Mouse (Mus musculus) stomach, postnatal 0 days (tissue): ENCODE measurements around the gene Tanc1.

Source experiments
- CTCF ChIP-seq: IDR thresholded peaks from 2 replicates; pipeline ENCODE4 v1.5.1; 2016; ENCODE audit warnings: antibody characterized with exemption, low read depth, mild to moderate bottlenecking, moderate library complexity
- EP300 ChIP-seq: optimal IDR thresholded peaks from 2 replicates; pipeline ENCODE3; 2016; ENCODE audit warnings: antibody characterized with exemption

DNA sequence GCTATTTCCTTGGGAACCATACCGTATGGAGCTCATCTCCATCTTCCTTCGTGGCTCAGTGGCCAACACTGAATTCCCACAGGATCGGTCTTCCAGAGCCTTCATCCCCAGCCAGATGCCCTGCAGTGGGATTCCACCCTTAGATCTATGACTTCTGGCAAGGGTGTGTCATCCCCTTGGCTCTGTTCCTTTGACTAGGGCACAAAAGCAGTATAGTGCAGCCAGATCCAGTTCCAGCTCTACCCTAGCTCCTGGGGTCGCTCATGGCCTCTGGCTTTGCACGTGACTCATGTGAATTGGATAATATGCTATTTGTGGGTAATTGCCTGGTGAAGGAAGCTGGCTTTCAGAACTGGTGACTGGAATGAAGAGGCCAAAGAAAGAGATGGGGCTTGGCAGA is 126.5 kb downstream of the Tanc1 start:
- TF ChIP-seq EP300 (no peak), CTCF (no peak)
